In genomic region chr2:119593765-119594112, GRCm38 (mm10) we compare ENCODE assay signal across 8 mouse cellular contexts. TPM values are rescaled to one million over a fixed set of nuclear protein-coding genes. Genes with fewer than 3 reads are reported as not detected.
DNase-seq lines count a peak whose midpoint lies in the region; ATAC-seq and TF ChIP-seq lines count a peak whose summit lies in the region.

No protein-coding gene starts in this region.

- H3K27ac ChIP-seq in kidney, embryonic 14.5 days (ENCODE audit: low read depth, low read length) = peak overlapping the region; percentile 32; the same call in 1 of the 2 replicates
- peak overlapping the region; percentile 86 for H3K27ac ChIP-seq in embryonic fibroblast, embryonic 13.5 days (ENCODE audit: insufficient read depth, low read length)
- H3K27ac ChIP-seq in neural tube, embryonic 12.5 days = no peak overlapping the region

- peak overlapping the region; percentile 31 for H3K4me2 ChIP-seq in kidney, embryonic 14.5 days (replicated peaks; ENCODE audit: low read depth, low read length)
- peak overlapping the region; percentile 71 for H3K4me2 ChIP-seq in neural tube, embryonic 12.5 days (replicated peaks)

- peak; percentile 5 for ATAC-seq in kidney, embryonic 14.5 days (ENCODE audit: low FRiP score, low TSS enrichment)
- ATAC-seq in neural tube, embryonic 12.5 days (ENCODE audit: low FRiP score, low read depth) = peak; percentile 19; the same call in 1 of the 2 replicates
- no peak for ATAC-seq in activated CD4-positive, CD25-positive, alpha-beta regulatory T cell, adult 4 months

- H3K4me3 ChIP-seq in kidney, embryonic 14.5 days (ENCODE audit: low read length) = peak overlapping the region; percentile 99
- no peak overlapping the region for H3K4me3 ChIP-seq in embryonic fibroblast, embryonic 13.5 days (ENCODE audit: insufficient read depth, low read length)
- H3K4me3 ChIP-seq in neural tube, embryonic 12.5 days = peak overlapping the region; percentile 95; the same call in 1 of the 2 replicates

- DNase-seq in kidney, adult 11 months = no peak
- peak; percentile 23 to 44 for DNase-seq in kidney, postnatal 25 days
- no peak for DNase-seq in gastrocnemius, adult 18-20 months (ENCODE audit: low spot score)
- no peak for DNase-seq in spleen, postnatal 14 days (ENCODE audit: low spot score in 2 of 2)

- peaks cover 6% of the 10 kb centered on the region for H3K4me1 ChIP-seq in kidney, embryonic 14.5 days (ENCODE audit: control insufficient read depth, insufficient read depth, low read length)
- H3K4me1 ChIP-seq in embryonic fibroblast, embryonic 13.5 days (ENCODE audit: control insufficient read depth, insufficient read depth, low read length) = peaks cover 6% of the 10 kb centered on the region
- H3K4me1 ChIP-seq in neural tube, embryonic 12.5 days = peaks cover 12% of the 10 kb centered on the region

- no peak for TF ChIP-seq CTCF in embryonic fibroblast, embryonic 13.5 days (IDR thresholded peaks at IDR 0.05; ENCODE audit: borderline replicate concordance, insufficient read depth, low read length)

- no peaks in the 10 kb centered on the region for H3K27me3 ChIP-seq in kidney, embryonic 14.5 days (ENCODE audit: control insufficient read depth, insufficient read depth, low read length)
- no peaks in the 10 kb centered on the region for H3K27me3 ChIP-seq in neural tube, embryonic 12.5 days (replicated peaks)

- H3K9me3 ChIP-seq in kidney, embryonic 14.5 days (ENCODE audit: control insufficient read depth, low read length) = no peaks in the 10 kb centered on the region
- no peaks in the 10 kb centered on the region for H3K9me3 ChIP-seq in neural tube, embryonic 12.5 days

- 6% methylated on average over 7 of the region's 7 CpGs for WGBS in kidney, embryonic 14.5 days
- 7% methylated on average over 7 of the region's 7 CpGs for WGBS in neural tube, embryonic 12.5 days

- no peak for TF ChIP-seq POLR2A in embryonic fibroblast, embryonic 13.5 days (IDR thresholded peaks at IDR 0.05; ENCODE audit: low read depth, low read length)

- peaks cover 25% of the 10 kb centered on the region for H3K36me3 ChIP-seq in kidney, embryonic 14.5 days (ENCODE audit: control insufficient read depth, insufficient read depth, low read length)
- H3K36me3 ChIP-seq in neural tube, embryonic 12.5 days = peaks cover 27% of the 10 kb centered on the region

- no peak overlapping the region; the same call in 1 of the 2 replicates for H3K9ac ChIP-seq in kidney, embryonic 14.5 days (ENCODE audit: low read depth, low read length)
- no peak overlapping the region for H3K9ac ChIP-seq in neural tube, embryonic 12.5 days

RNA-seq across cellular contexts. Expression of gene Nusap1, which starts 24.4 kb away (rescaled TPM):
- polyA plus RNA-seq in kidney, embryonic 14.5 days (2014; fragmentation: Nextera tagmentation; extraction: Ambion mirVana) = 77.2 and 97.7 TPM in 2 replicates
- 33.0 and 59.3 TPM in 2 replicates for polyA plus RNA-seq in embryonic fibroblast, embryonic 13.5 days (2011; ENCODE audit: insufficient read length, low read depth, missing spikeins)
- polyA plus RNA-seq in neural tube, embryonic 12.5 days (2016; fragmentation: Nextera tagmentation; extraction: Ambion mirVana) = 54.9 and 55.5 TPM in 2 replicates
- polyA plus RNA-seq in activated CD4-positive, CD25-positive, alpha-beta regulatory T cell, adult 4 months (2017; shearing (Covaris generic)) = 10 to 100 TPM; 39.2 to 40.2 TPM
- under 1 TPM; 0.07 to 0.21 TPM for total RNA-seq in gastrocnemius, adult 18-20 months (2021)

RNA-seq across cellular contexts. Expression of gene Oip5, which starts 24.5 kb away (rescaled TPM):
- polyA plus RNA-seq in kidney, embryonic 14.5 days (2014; fragmentation: Nextera tagmentation; extraction: Ambion mirVana) = 35.5 and 38.6 TPM in 2 replicates
- polyA plus RNA-seq in embryonic fibroblast, embryonic 13.5 days (2011; ENCODE audit: insufficient read length, low read depth, missing spikeins) = 9.0 and 11.1 TPM in 2 replicates
- polyA plus RNA-seq in neural tube, embryonic 12.5 days (2016; fragmentation: Nextera tagmentation; extraction: Ambion mirVana) = 19.4 and 19.9 TPM in 2 replicates
- polyA plus RNA-seq in activated CD4-positive, CD25-positive, alpha-beta regulatory T cell, adult 4 months (2017; shearing (Covaris generic)) = 10 to 100 TPM in 1 of 2 experiments, 1 to 10 TPM in 1; 7.9 to 10.1 TPM
- total RNA-seq in gastrocnemius, adult 18-20 months (2021) = not detected

RNA-seq across cellular contexts. Expression of gene Chp1, which starts 46.2 kb away (rescaled TPM):
- polyA plus RNA-seq in kidney, embryonic 14.5 days (2014; fragmentation: Nextera tagmentation; extraction: Ambion mirVana) = 37.8 and 58.4 TPM in 2 replicates
- polyA plus RNA-seq in embryonic fibroblast, embryonic 13.5 days (2011; ENCODE audit: insufficient read length, low read depth, missing spikeins) = 113 and 129 TPM in 2 replicates
- polyA plus RNA-seq in neural tube, embryonic 12.5 days (2016; fragmentation: Nextera tagmentation; extraction: Ambion mirVana) = 62.3 and 68.2 TPM in 2 replicates
- 10 to 100 TPM; 84.5 to 98.6 TPM for polyA plus RNA-seq in activated CD4-positive, CD25-positive, alpha-beta regulatory T cell, adult 4 months (2017; shearing (Covaris generic))
- 10 to 100 TPM; 75.7 to 78.6 TPM for total RNA-seq in gastrocnemius, adult 18-20 months (2021)

RNA-seq across cellular contexts. Expression of gene Exd1, which starts 46.3 kb away (rescaled TPM):
- 0.09 and 0.38 TPM in 2 replicates for polyA plus RNA-seq in kidney, embryonic 14.5 days (2014; fragmentation: Nextera tagmentation; extraction: Ambion mirVana)
- 0.94 and 1.1 TPM in 2 replicates for polyA plus RNA-seq in embryonic fibroblast, embryonic 13.5 days (2011; ENCODE audit: insufficient read length, low read depth, missing spikeins)
- polyA plus RNA-seq in neural tube, embryonic 12.5 days (2016; fragmentation: Nextera tagmentation; extraction: Ambion mirVana) = 0.61 and 0.70 TPM in 2 replicates
- under 1 TPM in 1 of 2 experiments, not detected in 1; 0.11 TPM for polyA plus RNA-seq in activated CD4-positive, CD25-positive, alpha-beta regulatory T cell, adult 4 months (2017; shearing (Covaris generic))
- total RNA-seq in gastrocnemius, adult 18-20 months (2021) = 1 to 10 TPM; 1.2 to 1.9 TPM

Comparison
In these comparisons a context has a peak if more than half of its experiments do, and no peak if none do; other contexts are left out.
1. DNase-seq: peak in kidney, postnatal 25 days (2 of 2); none in kidney, adult 11 months (single experiment), gastrocnemius, adult 18-20 months (single experiment) and spleen, postnatal 14 days (0 of 2).